Mouse (Mus musculus): ENCODE results near the gene Tln2. TPM values are rescaled to one million over a fixed set of nuclear protein-coding genes. Genes with fewer than 3 reads are reported as not detected.

Gene Tln2
- total RNA-seq (2018; cell fraction: chromatin; rRNA removed): 1 to 10 TPM in 4 of 26 experiments, under 1 TPM in 22; 0.13 to 2.2 (median 0.44) TPM
- under 1 TPM; 0.03 to 0.39 (median 0.11) TPM for total RNA-seq (2018; cell fraction: cytosol; rRNA removed)
- total RNA-seq (2018; cell fraction: nucleus; rRNA removed): 1 to 10 TPM in 3 of 26 experiments, under 1 TPM in 22, not detected in 1; 0.05 to 2.4 (median 0.29) TPM
- 0.05 to 0.22 TPM (median 0.11 TPM) in 3 replicates for polyA plus RNA-seq (2018)

- Histone ChIP-seq H3K27ac (no peak within 1 kb of the TSS), H3K79me2 (ENCODE audit: inconsistent target) (no peaks in the 10 kb centered on the region), H3K4me3 (ENCODE audit: inconsistent target) (no peak within 1 kb of the TSS), H3K36me3 (ENCODE audit: inconsistent target) (no peaks in the 10 kb centered on the region)
- 92% methylated on average over 4 of the region's 4 CpGs for WGBS (ENCODE audit: missing documents)
Measured at GRCm38 (mm10) chr9:67559603-67560002, at the start of gene Tln2. Gene Tln2, minus strand, starts transcription at chr9:67559703.

- no peak overlapping the region for H3K27ac ChIP-seq
- no peaks in the 10 kb centered on the region for H3K36me3 ChIP-seq (ENCODE audit: inconsistent target)
- no peaks in the 10 kb centered on the region for H3K79me2 ChIP-seq (ENCODE audit: inconsistent target)
- 76% methylated on average over 1 of the region's 1 CpGs for WGBS (ENCODE audit: missing documents)
- no peak overlapping the region for H3K4me3 ChIP-seq (ENCODE audit: inconsistent target)
Measured at GRCm38 (mm10) chr9:67609226-67609625, 49.7 kb upstream of the Tln2 start.

- H3K27ac ChIP-seq: no peak overlapping the region
- 84% methylated on average over 9 of the region's 9 CpGs for WGBS (ENCODE audit: missing documents)
- no peaks in the 10 kb centered on the region for H3K36me3 ChIP-seq (ENCODE audit: inconsistent target)
- no peaks in the 10 kb centered on the region for H3K79me2 ChIP-seq (ENCODE audit: inconsistent target)
- H3K4me3 ChIP-seq (ENCODE audit: inconsistent target): no peak overlapping the region
Measured at GRCm38 (mm10) chr9:67607786-67608366, 48.4 kb upstream of the Tln2 start.

GRCm38 (mm10) chr9:67607268-67607667 is 47.8 kb upstream of the Tln2 start:
- H3K27ac ChIP-seq: no peak overlapping the region
- no peak overlapping the region for H3K4me3 ChIP-seq (ENCODE audit: inconsistent target)
- 92% methylated on average over 6 of the region's 6 CpGs for WGBS (ENCODE audit: missing documents)
- H3K79me2 ChIP-seq (ENCODE audit: inconsistent target): no peaks in the 10 kb centered on the region
- no peaks in the 10 kb centered on the region for H3K36me3 ChIP-seq (ENCODE audit: inconsistent target)

GRCm38 (mm10) chr9:67605867-67606435 is 46.4 kb upstream of the Tln2 start:
- no peaks in the 10 kb centered on the region for H3K79me2 ChIP-seq (ENCODE audit: inconsistent target)
- H3K36me3 ChIP-seq (ENCODE audit: inconsistent target): no peaks in the 10 kb centered on the region
- 76% methylated on average over 7 of the region's 7 CpGs for WGBS (ENCODE audit: missing documents)
- H3K27ac ChIP-seq: no peak overlapping the region
- no peak overlapping the region for H3K4me3 ChIP-seq (ENCODE audit: inconsistent target)

- Histone ChIP-seq H3K79me2 (ENCODE audit: inconsistent target) (no peaks in the 10 kb centered on the region), H3K36me3 (ENCODE audit: inconsistent target) (no peaks in the 10 kb centered on the region), H3K27ac (no peak overlapping the region), H3K4me3 (ENCODE audit: inconsistent target) (no peak overlapping the region)
Measured at GRCm38 (mm10) chr9:67604940-67605339, 45.4 kb upstream of the Tln2 start.

- no peaks in the 10 kb centered on the region for H3K36me3 ChIP-seq (ENCODE audit: inconsistent target)
- H3K27ac ChIP-seq: no peak overlapping the region
- 93% methylated on average over 5 of the region's 5 CpGs for WGBS (ENCODE audit: missing documents)
- no peak overlapping the region for H3K4me3 ChIP-seq (ENCODE audit: inconsistent target)
- no peaks in the 10 kb centered on the region for H3K79me2 ChIP-seq (ENCODE audit: inconsistent target)
Measured at GRCm38 (mm10) chr9:67602347-67602746, 42.8 kb upstream of the Tln2 start.

- no peaks in the 10 kb centered on the region for H3K36me3 ChIP-seq (ENCODE audit: inconsistent target)
- no peak overlapping the region for H3K4me3 ChIP-seq (ENCODE audit: inconsistent target)
- H3K79me2 ChIP-seq (ENCODE audit: inconsistent target): no peaks in the 10 kb centered on the region
- no peak overlapping the region for H3K27ac ChIP-seq
- 88% methylated on average over 5 of the region's 5 CpGs for WGBS (ENCODE audit: missing documents)
Measured at GRCm38 (mm10) chr9:67595221-67595620, 35.7 kb upstream of the Tln2 start.

- Histone ChIP-seq H3K79me2 (ENCODE audit: inconsistent target) (no peaks in the 10 kb centered on the region), H3K4me3 (ENCODE audit: inconsistent target) (no peak overlapping the region), H3K36me3 (ENCODE audit: inconsistent target) (no peaks in the 10 kb centered on the region), H3K27ac (no peak overlapping the region)
- WGBS (ENCODE audit: missing documents): 96% methylated on average over 9 of the region's 9 CpGs
Measured at GRCm38 (mm10) chr9:67593469-67594141, 34.1 kb upstream of the Tln2 start.

GRCm38 (mm10) chr9:67592726-67593125 is 33.2 kb upstream of the Tln2 start:
- Histone ChIP-seq H3K4me3 (ENCODE audit: inconsistent target) (no peak overlapping the region), H3K79me2 (ENCODE audit: inconsistent target) (no peaks in the 10 kb centered on the region), H3K36me3 (ENCODE audit: inconsistent target) (no peaks in the 10 kb centered on the region), H3K27ac (no peak overlapping the region)
- 74% methylated on average over 5 of the region's 5 CpGs for WGBS (ENCODE audit: missing documents)

- no peaks in the 10 kb centered on the region for H3K36me3 ChIP-seq (ENCODE audit: inconsistent target)
- H3K4me3 ChIP-seq (ENCODE audit: inconsistent target): no peak overlapping the region
- WGBS (ENCODE audit: missing documents): 93% methylated on average over 3 of the region's 3 CpGs
- H3K79me2 ChIP-seq (ENCODE audit: inconsistent target): no peaks in the 10 kb centered on the region
- no peak overlapping the region for H3K27ac ChIP-seq
Measured at GRCm38 (mm10) chr9:67587111-67587510, 27.6 kb upstream of the Tln2 start.

GRCm38 (mm10) chr9:67586489-67586888 is 27.0 kb upstream of the Tln2 start:
- H3K4me3 ChIP-seq (ENCODE audit: inconsistent target): no peak overlapping the region
- 100% methylated on average over 1 of the region's 1 CpGs for WGBS (ENCODE audit: missing documents)
- H3K27ac ChIP-seq: no peak overlapping the region
- H3K36me3 ChIP-seq (ENCODE audit: inconsistent target): no peaks in the 10 kb centered on the region
- H3K79me2 ChIP-seq (ENCODE audit: inconsistent target): no peaks in the 10 kb centered on the region

GRCm38 (mm10) chr9:67584871-67585270 is 25.4 kb upstream of the Tln2 start:
- 91% methylated on average over 10 of the region's 10 CpGs for WGBS (ENCODE audit: missing documents)
- no peaks in the 10 kb centered on the region for H3K36me3 ChIP-seq (ENCODE audit: inconsistent target)
- H3K79me2 ChIP-seq (ENCODE audit: inconsistent target): no peaks in the 10 kb centered on the region
- no peak overlapping the region for H3K4me3 ChIP-seq (ENCODE audit: inconsistent target)
- H3K27ac ChIP-seq: no peak overlapping the region

- Histone ChIP-seq H3K36me3 (ENCODE audit: inconsistent target) (no peaks in the 10 kb centered on the region), H3K27ac (no peak overlapping the region), H3K4me3 (ENCODE audit: inconsistent target) (no peak overlapping the region), H3K79me2 (ENCODE audit: inconsistent target) (no peaks in the 10 kb centered on the region)
- WGBS (ENCODE audit: missing documents): 79% methylated on average over 10 of the region's 10 CpGs
Measured at GRCm38 (mm10) chr9:67581581-67582280, 22.2 kb upstream of the Tln2 start.

- no peaks in the 10 kb centered on the region for H3K79me2 ChIP-seq (ENCODE audit: inconsistent target)
- 100% methylated on average over 1 of the region's 1 CpGs for WGBS (ENCODE audit: missing documents)
- no peak overlapping the region for H3K4me3 ChIP-seq (ENCODE audit: inconsistent target)
- H3K27ac ChIP-seq: no peak overlapping the region
- H3K36me3 ChIP-seq (ENCODE audit: inconsistent target): no peaks in the 10 kb centered on the region
Measured at GRCm38 (mm10) chr9:67579541-67579940, 20.0 kb upstream of the Tln2 start.
